Mouse (Mus musculus) cerebellum, adult 2 months (tissue): ENCODE results near the gene A430033K04Rik. TPM values are rescaled to one million over a fixed set of nuclear protein-coding genes. Genes with fewer than 3 reads are reported as not detected.
A peak's percentile ranks its signal among the peaks of the same experiment; 100 is the strongest.

Experiments
- DNase-seq, 2 experiments: peaks; one replicate each; pipeline ENCODE4 v3.0.0; 2021
- H3K27ac ChIP-seq: fragments of 200-500 bp; 2 replicates; pipeline ENCODE4 v1.5.1; 2012; ENCODE audit warnings: low read length, control low read depth, inconsistent platforms; ENCODE audit not compliant: insufficient read depth
- H3K27me3 ChIP-seq: fragments of 200-500 bp; 2 replicates; pipeline ENCODE4 v1.6.1; 2012; ENCODE audit warnings: inconsistent platforms, mild to moderate bottlenecking, low read length, moderate library complexity; ENCODE audit not compliant: control insufficient read depth, insufficient read depth
- H3K4me1 ChIP-seq: fragments of 200-500 bp; 2 replicates; pipeline ENCODE4 v1.6.1; 2011; ENCODE audit warnings: low read length; ENCODE audit not compliant: control insufficient read depth, insufficient read depth
- H3K4me3 ChIP-seq: fragments of 200-500 bp; replicated peaks from 2 replicates; pipeline ENCODE3; 2011; ENCODE audit warnings: mild to moderate bottlenecking, low read depth, low read length, control low read depth; ENCODE audit not compliant: insufficient read depth
- CTCF ChIP-seq: fragments of 200-500 bp; IDR thresholded peaks from 2 replicates; pipeline ENCODE4 v1.5.1; 2011; ENCODE audit warnings: low read depth, mild to moderate bottlenecking, control low read depth, low read length, moderate library complexity, borderline replicate concordance; ENCODE audit not compliant: insufficient read depth
- POLR2A ChIP-seq: fragments of 200-500 bp; IDR thresholded peaks from 2 replicates; pipeline ENCODE4 v1.6.1; 2011; ENCODE audit warnings: low read length, control low read depth, borderline replicate concordance; ENCODE audit not compliant: insufficient read depth
- WGBS: fragments of 180-500 bp; shearing (Covaris S2); methylation state at CpG from one replicate; pipeline ENCODE4 v1.1.7; 2018; 5-methylcytosine and 5-hydroxymethylcytosine counted together
- polyA plus RNA-seq: library from polyadenylated mRNA; depleted of rRNA; stranded (reverse); fragments of >200 nt; gene quantifications from 2 replicates; pipeline ENCODE4 v1.2.3, GENCODE M21; 2012; rRNA removed

Gene A430033K04Rik
- 13.2 and 14.6 TPM in 2 replicates for polyA plus RNA-seq

DNA sequence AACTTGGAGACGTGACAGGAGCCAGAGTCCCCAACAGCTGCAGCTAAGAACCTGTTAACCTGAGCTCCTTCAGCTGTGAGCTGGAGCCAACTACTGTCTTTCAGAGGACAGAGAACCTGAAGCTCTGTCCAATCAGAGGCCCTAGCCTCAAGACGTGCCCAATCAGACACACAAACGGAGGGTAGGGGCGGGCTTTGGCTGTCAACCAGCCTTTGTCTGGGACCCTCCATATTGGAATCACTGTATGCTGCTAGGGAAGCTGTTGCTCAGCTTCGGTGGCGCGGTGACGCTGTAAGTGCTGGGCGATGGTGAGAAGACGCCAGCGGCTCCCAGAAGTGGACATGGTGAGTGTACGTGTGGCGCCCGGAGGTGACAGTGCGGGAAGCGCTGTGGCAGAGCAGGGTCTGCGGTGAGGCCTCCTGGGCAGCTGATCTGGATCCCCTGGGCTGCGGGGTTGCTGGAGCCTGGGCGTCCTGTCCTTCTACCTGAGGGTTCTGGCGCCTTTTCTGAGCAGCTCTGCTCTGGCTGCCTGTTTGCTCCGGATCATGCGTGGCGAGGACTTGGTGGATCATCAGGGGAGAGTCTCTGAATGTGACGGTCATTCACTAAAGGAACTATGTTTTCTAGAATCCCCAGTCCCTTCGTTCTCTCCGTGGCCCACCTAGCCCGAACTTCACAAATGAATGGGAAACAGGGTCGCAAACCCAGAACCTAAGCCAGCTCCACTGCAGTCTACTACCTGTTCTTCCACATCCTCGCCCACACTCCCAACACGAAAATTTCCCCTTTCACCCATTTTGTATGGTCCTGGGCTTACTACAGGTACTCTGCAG lies at the start of gene A430033K04Rik:
Gene A430033K04Rik (plus strand): TSS at position 215 of the 833 bp plus-strand sequence.
- H3K27ac ChIP-seq: peak within 1 kb of the TSS; percentile 75
- peak; percentile 95 to 96 for DNase-seq
- no peaks in the 10 kb centered on the region for H3K27me3 ChIP-seq
- WGBS: under 1% methylated on average over 30 of the region's 30 CpGs
- no peaks in the 10 kb centered on the region; the same call in 1 of the 2 replicates for H3K4me1 ChIP-seq
- TF ChIP-seq POLR2A (peak; percentile 74; the same call in 1 of the 2 replicates), CTCF (no peak)
- peak within 1 kb of the TSS; percentile 84 for H3K4me3 ChIP-seq

- no peak overlapping the region for H3K27ac ChIP-seq
- DNase-seq: no peak
- no peaks in the 10 kb centered on the region for H3K27me3 ChIP-seq
- TF ChIP-seq CTCF (no peak), POLR2A (no peak)
- no peaks in the 10 kb centered on the region for H3K4me1 ChIP-seq
- 91% methylated on average over 6 of the region's 6 CpGs for WGBS
- H3K4me3 ChIP-seq: no peak overlapping the region
These were observed 35.3 kb upstream of the A430033K04Rik start for GRCm38 (mm10) chr5:138587396-138587795.

DNA sequence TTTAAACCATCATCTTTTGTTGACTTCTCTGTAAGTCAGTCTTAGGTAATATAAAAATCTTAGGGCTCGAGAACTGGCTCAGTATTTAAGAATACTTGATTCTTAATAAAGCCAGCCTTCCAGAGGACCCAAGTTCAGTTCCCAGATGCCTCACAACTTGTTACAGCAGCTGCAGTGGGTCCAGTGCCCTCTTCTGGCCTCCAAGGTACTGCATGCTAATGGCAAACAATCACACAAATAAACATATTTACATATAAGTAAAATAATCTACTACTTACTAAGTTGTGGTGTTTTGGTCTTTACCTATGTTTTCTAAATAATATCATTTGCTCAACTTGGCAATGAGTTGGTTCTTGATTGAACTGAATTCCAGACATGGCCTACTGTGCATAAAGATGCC lies 4.3 kb upstream of the A430033K04Rik start:
- DNase-seq: no peak
- no peaks in the 10 kb centered on the region; the same call in 1 of the 2 replicates for H3K4me1 ChIP-seq
- WGBS: 100% methylated on average over 1 of the region's 1 CpGs
- no peak for TF ChIP-seq POLR2A
- no peak for TF ChIP-seq CTCF
- H3K27ac ChIP-seq: no peak overlapping the region
- H3K4me3 ChIP-seq: no peak overlapping the region
- no peaks in the 10 kb centered on the region for H3K27me3 ChIP-seq

GRCm38 (mm10) chr5:138619211-138620128 lies 3.2 kb upstream of the A430033K04Rik start, which contains the start of gene Zfp68:
Zfp68 (minus strand) TSS chr5:138619761.
- peak within 1 kb of the TSS; percentile 84 for H3K27ac ChIP-seq
- under 1% methylated on average over 43 of the region's 43 CpGs for WGBS
- no peaks in the 10 kb centered on the region; the same call in 1 of the 2 replicates for H3K4me1 ChIP-seq
- peak; percentile 19; the same call in 1 of the 2 replicates for TF ChIP-seq CTCF
- TF ChIP-seq POLR2A: peak; percentile 97
- DNase-seq: peak; percentile 92 to 96
- H3K27me3 ChIP-seq: no peaks in the 10 kb centered on the region
- H3K4me3 ChIP-seq: peak within 1 kb of the TSS; percentile 89

DNA sequence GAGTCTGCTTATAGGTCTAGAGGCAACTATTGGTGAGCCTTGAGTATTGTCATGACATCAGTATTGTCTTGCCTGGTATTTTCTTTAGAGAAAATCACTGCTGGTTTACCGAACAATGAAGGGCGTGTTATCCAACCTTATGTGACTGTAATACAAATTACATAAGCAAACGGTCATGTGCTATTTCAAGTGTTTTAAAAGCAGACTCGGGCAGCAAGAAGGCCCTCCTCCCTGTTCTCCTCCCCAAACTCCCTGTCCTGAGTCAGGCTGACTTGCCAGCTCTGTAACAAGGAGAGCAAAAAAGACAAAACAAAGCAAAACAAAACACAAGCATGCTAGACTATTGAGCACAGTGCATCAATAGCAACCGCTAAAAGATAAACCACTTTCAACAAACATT lies 1.8 kb upstream of the A430033K04Rik start:
- DNase-seq: no peak
- WGBS: 70% methylated on average over 5 of the region's 5 CpGs
- no peak for TF ChIP-seq CTCF
- TF ChIP-seq POLR2A: no peak
- no peaks in the 10 kb centered on the region for H3K27me3 ChIP-seq
- no peak overlapping the region for H3K4me3 ChIP-seq
- no peaks in the 10 kb centered on the region; the same call in 1 of the 2 replicates for H3K4me1 ChIP-seq
- H3K27ac ChIP-seq: no peak overlapping the region

DNA sequence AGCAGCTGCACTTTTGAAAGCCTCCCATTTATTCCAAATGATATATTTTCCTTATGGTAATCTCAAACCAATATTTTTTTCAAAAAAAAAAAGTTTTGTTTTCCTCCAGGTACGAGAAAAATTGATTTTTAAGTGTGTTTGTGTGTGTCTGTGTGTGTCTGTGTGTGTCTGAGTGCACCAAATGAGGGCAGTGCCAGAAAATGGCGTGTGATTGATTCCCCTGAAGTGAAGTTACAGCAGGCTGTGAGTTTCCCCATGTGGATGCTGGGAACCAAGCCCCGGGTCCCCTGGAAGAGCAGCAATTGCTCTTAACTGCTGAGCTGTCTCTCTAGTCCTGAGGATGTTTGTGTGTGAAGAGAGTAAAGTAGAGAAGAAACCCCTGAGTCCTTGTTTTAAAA lies 818 bp downstream of the A430033K04Rik start:
- DNase-seq: no peak
- 6% methylated on average over 3 of the region's 3 CpGs for WGBS
- no peaks in the 10 kb centered on the region for H3K27me3 ChIP-seq
- no peak overlapping the region for H3K27ac ChIP-seq
- peak overlapping the region; percentile 84 for H3K4me3 ChIP-seq
- TF ChIP-seq CTCF: no peak
- TF ChIP-seq POLR2A: no peak
- no peaks in the 10 kb centered on the region; the same call in 1 of the 2 replicates for H3K4me1 ChIP-seq

GRCm38 (mm10) chr5:138636486-138636885 lies 13.8 kb downstream of the A430033K04Rik start:
- no peak for DNase-seq
- TF ChIP-seq CTCF (no peak), POLR2A (no peak)
- 96% methylated on average over 2 of the region's 2 CpGs for WGBS
- Histone ChIP-seq H3K27ac (no peak overlapping the region), H3K4me3 (no peak overlapping the region), H3K4me1 (no peaks in the 10 kb centered on the region), H3K27me3 (no peaks in the 10 kb centered on the region)

- WGBS: 91% methylated on average over 3 of the region's 3 CpGs
These were observed 18.4 kb downstream of the A430033K04Rik start for GRCm38 (mm10) chr5:138641081-138641480.

More at GRCm38 (mm10) chr5:138641081-138641480, 18.4 kb downstream of the A430033K04Rik start:
- Histone ChIP-seq H3K27me3 (no peaks in the 10 kb centered on the region), H3K27ac (no peak overlapping the region), H3K4me1 (no peaks in the 10 kb centered on the region), H3K4me3 (no peak overlapping the region)
- no peak for DNase-seq
- no peak for TF ChIP-seq POLR2A
